Mouse (Mus musculus) bone marrow, adult 2 months (tissue): Measurements from ENCODE around the gene 2310022A10Rik.

ENCODE experiments used
- CTCF ChIP-seq: fragments of 200-500 bp; IDR thresholded peaks from 2 replicates; pipeline ENCODE4 v1.5.1; 2011; ENCODE audit warnings: low read length, control low read depth; ENCODE audit not compliant: control insufficient read depth, insufficient read depth
- POLR2A ChIP-seq: fragments of 200-500 bp; IDR thresholded peaks from 2 replicates; pipeline ENCODE4 v1.6.1; 2011; ENCODE audit warnings: low read depth, mild to moderate bottlenecking, control low read depth, low read length, borderline replicate concordance; ENCODE audit not compliant: control insufficient read depth

- TF ChIP-seq POLR2A (no peak), CTCF (no peak)
Measured at GRCm38 (mm10) chr7:27587741-27588140, 34.7 kb downstream of the 2310022A10Rik start.
